Mouse (Mus musculus) CH12.LX (cell line): ENCODE measurements around the gene Lrtm1. TPM values are rescaled to one million over a fixed set of nuclear protein-coding genes. Genes with fewer than 3 reads are reported as not detected.

Source experiments
- DNase-seq: peaks from one replicate; pipeline ENCODE4 v3.0.0-alpha.2; 2013; ENCODE audit errors: extremely low read depth
- H3K27ac ChIP-seq: 2 replicates; pipeline ENCODE4 v1.5.1; 2012; ENCODE audit warnings: low read depth, mild to moderate bottlenecking, control low read depth, moderate library complexity; ENCODE audit not compliant: insufficient read depth
- H3K27me3 ChIP-seq: replicated peaks from 2 replicates; pipeline ENCODE3; 2012; ENCODE audit warnings: inconsistent platforms
- H3K36me3 ChIP-seq, 2 experiments: replicated peaks in 1 of 2; 2 replicates each; pipeline versions ENCODE3 to v1.6.1; 2012; ENCODE audit warnings: inconsistent platforms in 1 of 2, low read length in 1 of 2, mild to moderate bottlenecking in 1 of 2, mixed read lengths in 1 of 2, moderate library complexity in 1 of 2; ENCODE audit not compliant: control insufficient read depth in 1 of 2, insufficient read depth in 1 of 2
- H3K4me1 ChIP-seq, 2 experiments: 2 replicates each; pipeline ENCODE4 v1.6.1; 2012; ENCODE audit warnings: inconsistent platforms in 1 of 2, moderate library complexity in 1 of 2; ENCODE audit not compliant: insufficient read depth in 2 of 2, control insufficient read depth in 1 of 2
- H3K4me2 ChIP-seq: 2 replicates; pipeline ENCODE4 v1.6.1; 2012; ENCODE audit warnings: low read depth, mild to moderate bottlenecking, control low read depth; ENCODE audit not compliant: poor library complexity, insufficient read depth, severe bottlenecking
- H3K4me3 ChIP-seq, 3 experiments: fragments of 150-350 bp in 1 of 3; sonication (generic) in 1 of 3; replicated peaks in 1 of 3; 2 replicates each; pipeline versions ENCODE3 to v1.5.1; 2011 to 2012; ENCODE audit warnings: low read depth in 2 of 3, low read length in 2 of 3, mild to moderate bottlenecking in 2 of 3, moderate library complexity in 2 of 3, control low read depth in 1 of 3, improper control_type of control experiment in 1 of 3, inconsistent platforms in 1 of 3, mixed read lengths in 1 of 3; ENCODE audit not compliant: poor library complexity in 1 of 3
- H3K79me2 ChIP-seq: replicated peaks from 2 replicates; pipeline ENCODE4 v1.6.1; 2012; ENCODE audit warnings: mild to moderate bottlenecking, moderate library complexity; ENCODE audit not compliant: control insufficient read depth, poor library complexity, insufficient read depth, severe bottlenecking; ENCODE audit errors: extremely low read depth
- H3K9ac ChIP-seq: 2 replicates; pipeline ENCODE4 v1.6.1; 2012; ENCODE audit warnings: low read depth, mild to moderate bottlenecking, control low read depth, moderate library complexity; ENCODE audit not compliant: insufficient read depth
- H3K9me3 ChIP-seq: replicated peaks from 2 replicates; pipeline ENCODE3; 2012; ENCODE audit warnings: low read length, inconsistent platforms, mixed read lengths
- BHLHE40 ChIP-seq: IDR thresholded peaks from 2 replicates; pipeline ENCODE4 v1.6.1; 2011; ENCODE audit warnings: mild to moderate bottlenecking, low read depth, low read length, improper control_type of control experiment
- CHD2 ChIP-seq: IDR thresholded peaks from 2 replicates; pipeline ENCODE4 v1.6.1; 2011; ENCODE audit warnings: low read length, improper control_type of control experiment
- E2F4 ChIP-seq: IDR thresholded peaks from 2 replicates; pipeline ENCODE4 v1.6.1; 2011; ENCODE audit warnings: low read depth, low read length, improper control_type of control experiment; ENCODE audit not compliant: insufficient replicate concordance
- EP300 ChIP-seq: IDR thresholded peaks from 2 replicates; pipeline ENCODE4 v1.6.1; 2011; ENCODE audit warnings: low read length, improper control_type of control experiment
- HCFC1 ChIP-seq: IDR thresholded peaks from 2 replicates; pipeline ENCODE4 v1.6.1; 2012; ENCODE audit warnings: low read depth, mild to moderate bottlenecking, inconsistent platforms, low read length, improper control_type of control experiment
- IRF4 ChIP-seq: IDR thresholded peaks from 2 replicates; pipeline ENCODE4 v1.6.1; 2014; ENCODE audit warnings: low read depth, mild to moderate bottlenecking, inconsistent platforms, low read length, improper control_type of control experiment
- MAX ChIP-seq: IDR thresholded peaks from 2 replicates; pipeline ENCODE4 v1.6.1; 2011; ENCODE audit warnings: low read length, improper control_type of control experiment
- MEF2A ChIP-seq: IDR thresholded peaks from 2 replicates; pipeline ENCODE4 v1.6.1; 2014; ENCODE audit warnings: low read depth, mild to moderate bottlenecking, inconsistent platforms, low read length, improper control_type of control experiment, borderline replicate concordance
- POLR2AphosphoS2 ChIP-seq: IDR thresholded peaks from 2 replicates; pipeline ENCODE4 v1.6.1; 2011; ENCODE audit warnings: low read depth, low read length, improper control_type of control experiment
- RAD21 ChIP-seq: IDR thresholded peaks from 2 replicates; pipeline ENCODE4 v1.6.1; 2011; ENCODE audit warnings: low read depth, mild to moderate bottlenecking, low read length, improper control_type of control experiment, moderate library complexity
- RCOR1 ChIP-seq: conservative IDR thresholded peaks from 2 replicates; pipeline ENCODE4 v1.6.1; 2012; ENCODE audit warnings: low read depth, mild to moderate bottlenecking, inconsistent platforms, low read length, improper control_type of control experiment
- USF2 ChIP-seq: conservative IDR thresholded peaks from 2 replicates; pipeline ENCODE4 v1.6.1; 2011; ENCODE audit warnings: low read depth, low read length, improper control_type of control experiment
- ZMIZ1 ChIP-seq: IDR thresholded peaks from 2 replicates; pipeline ENCODE4 v1.6.1; 2012; ENCODE audit warnings: low read depth, mild to moderate bottlenecking, inconsistent platforms, low read length, improper control_type of control experiment
- ZNF384 ChIP-seq: IDR thresholded peaks from 2 replicates; pipeline ENCODE4 v1.6.1; 2012; ENCODE audit warnings: low read depth, low read length, improper control_type of control experiment, inconsistent platforms
- dilution Hi-C: fragments of 300-500 bp; cut with MboI; formaldehyde crosslinking; loops from 2 replicates; pipeline ENCODE4 v1.14.3; 2020; ENCODE audit warnings: low sequenced_read_pairs; ENCODE audit not compliant: extremely low pct_unique_long_range_greater_than_20kb, extremely low pct_ligation_motif_present
- in situ Hi-C: fragments of 300-500 bp; cut with MboI; formaldehyde crosslinking; loops from 3 replicates; pipeline ENCODE4 v1.14.3; 2019; ENCODE audit warnings: low sequenced_read_pairs, low pct_ligation_motif_present, low pct_unique_long_range_greater_than_20kb, mixed read lengths
- polyA plus RNA-seq: library from polyadenylated mRNA; unstranded; fragments of >175 nt; gene quantifications from 2 replicates; pipeline ENCODE4 v1.2.1, GENCODE M21; 2012; ENCODE audit warnings: low read depth; ENCODE audit not compliant: insufficient read length
- total RNA-seq, 2 experiments: library from RNA; depleted of rRNA; stranded (reverse); fragments of 300-350 nt in 1 of 2; fragments of >200 nt in 1 of 2; gene quantifications; 2 replicates each; pipeline ENCODE4 v1.2.3; 2012 to 2014

The Lrtm1 gene
- total RNA-seq (2012; rRNA removed) (not detected in 2 replicates), total RNA-seq (2014; rRNA removed) (not detected in 2 replicates), polyA plus RNA-seq (not detected in 2 replicates)

DNA sequence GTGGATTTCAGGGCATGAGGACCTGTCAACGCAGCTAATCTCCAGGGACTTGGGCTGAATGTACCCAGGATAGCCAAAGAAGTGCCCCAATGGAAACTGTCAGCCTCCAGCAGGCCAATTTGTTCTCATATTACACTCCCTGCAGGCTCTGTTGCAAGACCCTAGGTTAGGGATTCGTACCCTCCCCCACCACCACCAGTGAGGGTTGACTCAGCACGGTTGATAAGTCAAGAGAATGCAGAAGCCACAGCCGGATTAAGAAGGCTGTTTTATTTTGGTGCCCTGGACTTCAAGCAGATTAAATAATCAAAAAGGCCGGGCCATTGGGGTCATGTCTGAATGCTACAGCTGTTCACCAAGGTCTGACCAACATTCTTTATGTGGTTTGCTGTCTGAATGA, at the start of gene Lrtm1:
Gene Lrtm1 (plus strand): TSS at position 326 of the 400 bp plus-strand sequence.
- Histone ChIP-seq H3K9me3 (peaks cover 76% of the 10 kb centered on the region), H3K4me2 (no peak within 1 kb of the TSS), H3K27ac (no peak within 1 kb of the TSS), H3K9ac (no peak within 1 kb of the TSS), H3K36me3 (no peaks in the 10 kb centered on the region), H3K27me3 (no peaks in the 10 kb centered on the region), H3K79me2 (no peaks in the 10 kb centered on the region), H3K4me3 (no peak within 1 kb of the TSS), H3K4me1 (no peaks in the 10 kb centered on the region)
- DNase-seq: no peak
- dilution Hi-C loops (no loop called here), in situ Hi-C loops (no loop called here)
- TF ChIP-seq BHLHE40 (no peak), MAX (no peak), MEF2A (no peak)

- dilution Hi-C loops (no loop called here), in situ Hi-C loops (no loop called here)
- H3K9ac ChIP-seq: no peak overlapping the region
- H3K4me3 ChIP-seq: no peak overlapping the region
- H3K4me1 ChIP-seq: no peaks in the 10 kb centered on the region
- TF ChIP-seq IRF4 (no peak), CHD2 (no peak), EP300 (no peak), MAX (no peak), ZMIZ1 (no peak), POLR2AphosphoS2 (no peak), RCOR1 (no peak), BHLHE40 (no peak), HCFC1 (no peak), USF2 (no peak), RAD21 (no peak)
- no peak overlapping the region for H3K27ac ChIP-seq
- DNase-seq: no peak
- H3K27me3 ChIP-seq: no peaks in the 10 kb centered on the region
- no peak overlapping the region for H3K4me2 ChIP-seq
- H3K9me3 ChIP-seq: peaks cover 73% of the 10 kb centered on the region
- H3K36me3 ChIP-seq: no peaks in the 10 kb centered on the region
- H3K79me2 ChIP-seq: no peaks in the 10 kb centered on the region
Observed at GRCm38 (mm10) chr14:28969247-28969646, 48.8 kb upstream of the Lrtm1 start.

- dilution Hi-C loops: no loop called here
- H3K4me3 ChIP-seq: no peak overlapping the region
- H3K27ac ChIP-seq: no peak overlapping the region
- TF ChIP-seq ZNF384 (no peak), EP300 (no peak), E2F4 (no peak)
- TF ChIP-seq, all 38 proteins: peak for 0
- H3K9me3 ChIP-seq: peaks cover 78% of the 10 kb centered on the region
- no peaks in the 10 kb centered on the region for H3K4me1 ChIP-seq
- no peak overlapping the region for H3K4me2 ChIP-seq
- H3K79me2 ChIP-seq: no peaks in the 10 kb centered on the region
- H3K27me3 ChIP-seq: no peaks in the 10 kb centered on the region
- in situ Hi-C loops: no loop called here
- H3K36me3 ChIP-seq: no peaks in the 10 kb centered on the region
- no peak for DNase-seq
- H3K9ac ChIP-seq: no peak overlapping the region
Observed at GRCm38 (mm10) chr14:28972620-28973019, 45.4 kb upstream of the Lrtm1 start.
